Mouse (Mus musculus): Measurements from ENCODE around the gene Fam89a. TPM values are rescaled to one million over a fixed set of nuclear protein-coding genes. Genes with fewer than 3 reads are reported as not detected.

The Fam89a gene
- 4.5 and 4.8 TPM in 2 replicates for polyA plus RNA-seq (2015; fragmentation: Nextera tagmentation; extraction: Ambion mirVana)

GRCm38 (mm10) chr8:124751709-124752173, at the start of gene Fam89a:
TSS of gene Fam89a (minus strand) at chr8:124751832.
- Histone ChIP-seq H3K9me3 (no peaks in the 10 kb centered on the region), H3K4me3 (replicated peaks) (peak within 1 kb of the TSS; percentile 62), H3K27ac (no peak within 1 kb of the TSS), H3K4me2 (peak within 1 kb of the TSS; percentile 97), H3K36me3 (no peaks in the 10 kb centered on the region), H3K27me3 (replicated peaks) (peaks cover 20% of the 10 kb centered on the region; the same call in 1 of the 2 replicates), H3K4me1 (peaks cover 32% of the 10 kb centered on the region), H3K9ac (peak within 1 kb of the TSS; percentile 34)
- under 1% methylated on average over 41 of the region's 41 CpGs for WGBS
- peak; percentile 73 for ATAC-seq (ENCODE audit: insufficient read depth, low FRiP score, low read depth)

DNA sequence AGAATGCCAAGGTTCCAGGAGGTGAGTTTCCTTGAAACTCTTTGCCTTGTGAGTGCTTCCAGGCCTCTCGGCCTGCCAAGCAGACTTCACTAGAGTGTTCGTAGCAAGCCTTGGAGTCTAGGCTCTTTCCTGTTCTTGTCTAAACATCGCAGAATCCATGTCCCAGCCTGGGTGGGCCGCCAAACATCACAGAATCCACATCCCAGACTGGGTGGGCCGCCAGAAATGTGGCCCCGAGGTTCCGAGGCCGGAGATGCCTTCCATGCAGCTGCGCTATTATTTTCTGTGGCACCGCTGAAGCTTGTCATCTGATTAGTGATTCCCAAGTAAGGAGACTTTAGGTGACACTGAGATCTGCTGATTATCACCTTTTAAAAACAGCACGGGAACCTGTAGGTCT, 48.9 kb upstream of the Fam89a start:
- 23% methylated on average over 11 of the region's 11 CpGs for WGBS
- no peaks in the 10 kb centered on the region for H3K4me1 ChIP-seq
- H3K27me3 ChIP-seq (replicated peaks) = peaks cover 13% of the 10 kb centered on the region
- no peak overlapping the region for H3K4me2 ChIP-seq
- no peak overlapping the region for H3K9ac ChIP-seq
- ATAC-seq (ENCODE audit: insufficient read depth, low FRiP score, low read depth) = no peak
- no peak overlapping the region for H3K4me3 ChIP-seq (replicated peaks)
- no peaks in the 10 kb centered on the region for H3K9me3 ChIP-seq
- H3K27ac ChIP-seq = no peak overlapping the region
- H3K36me3 ChIP-seq = no peaks in the 10 kb centered on the region

GRCm38 (mm10) chr8:124795781-124796488, 44.3 kb upstream of the Fam89a start:
- Histone ChIP-seq H3K9me3 (no peaks in the 10 kb centered on the region), H3K36me3 (no peaks in the 10 kb centered on the region), H3K27ac (no peak overlapping the region), H3K9ac (no peak overlapping the region), H3K4me1 (peaks cover 29% of the 10 kb centered on the region), H3K27me3 (replicated peaks) (peaks cover 57% of the 10 kb centered on the region), H3K4me3 (replicated peaks) (no peak overlapping the region), H3K4me2 (no peak overlapping the region)
- no peak for ATAC-seq (ENCODE audit: insufficient read depth, low FRiP score, low read depth)
- 70% methylated on average over 8 of the region's 8 CpGs for WGBS

DNA sequence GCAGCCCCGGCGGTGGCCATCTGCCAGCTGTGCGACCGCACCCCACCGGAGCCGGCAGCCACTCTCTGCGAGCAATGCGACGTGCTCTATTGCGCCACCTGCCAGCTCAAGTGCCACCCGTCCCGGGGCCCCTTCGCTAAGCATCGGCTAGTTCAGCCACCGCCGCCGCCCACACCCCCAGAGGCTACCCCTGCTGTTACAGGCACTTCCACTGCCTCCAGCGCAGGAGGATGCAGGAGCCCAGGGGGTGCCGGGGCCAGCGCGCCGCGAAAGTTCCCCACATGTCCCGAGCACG, 42.8 kb upstream of the Fam89a start:
- H3K27me3 ChIP-seq (replicated peaks) = peaks cover 62% of the 10 kb centered on the region
- peak overlapping the region; percentile 99 for H3K4me2 ChIP-seq
- ATAC-seq (ENCODE audit: insufficient read depth, low FRiP score, low read depth) = no peak
- H3K36me3 ChIP-seq = no peaks in the 10 kb centered on the region
- H3K9ac ChIP-seq = no peak overlapping the region
- H3K4me1 ChIP-seq = peaks cover 29% of the 10 kb centered on the region
- under 1% methylated on average over 25 of the region's 25 CpGs for WGBS
- H3K4me3 ChIP-seq (replicated peaks) = peak overlapping the region; percentile 55
- no peak overlapping the region for H3K27ac ChIP-seq
- no peaks in the 10 kb centered on the region for H3K9me3 ChIP-seq

DNA sequence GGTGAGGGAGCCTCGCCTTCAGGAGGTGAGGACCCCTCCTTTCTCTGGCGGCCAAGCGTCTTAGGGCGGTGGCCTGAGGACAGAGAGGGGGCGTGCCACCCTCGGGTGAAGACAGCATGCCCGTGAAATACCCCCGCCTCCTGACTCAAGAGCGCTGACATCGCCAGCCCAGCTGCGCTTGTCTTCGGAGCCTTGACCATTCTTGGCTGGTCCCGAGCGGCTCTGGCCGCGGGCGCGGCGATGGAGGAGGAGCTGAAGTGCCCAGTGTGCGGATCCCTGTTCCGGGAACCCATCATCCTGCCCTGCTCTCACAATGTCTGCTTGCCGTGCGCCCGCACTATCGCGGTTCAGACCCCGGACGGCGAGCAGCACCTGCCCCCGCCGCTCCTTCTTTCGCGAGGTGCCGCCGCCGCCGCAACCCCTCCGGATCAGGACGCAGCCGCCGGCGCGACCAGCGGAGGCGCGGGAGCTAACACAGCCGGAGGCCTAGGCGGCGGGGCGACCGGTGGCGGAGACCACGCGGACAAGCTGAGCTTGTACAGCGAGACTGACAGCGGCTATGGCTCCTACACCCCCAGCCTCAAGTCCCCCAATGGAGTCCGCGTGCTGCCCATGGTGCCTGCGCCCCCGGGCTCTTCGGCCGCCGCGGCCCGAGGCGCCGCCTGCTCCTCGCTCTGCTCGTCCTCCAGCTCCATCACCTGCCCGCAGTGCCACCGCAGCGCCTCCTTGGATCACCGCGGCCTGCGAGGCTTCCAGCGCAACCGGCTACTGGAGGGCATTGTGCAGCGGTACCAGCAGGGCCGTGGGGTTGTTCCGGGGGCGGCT, 42.2 kb upstream of the Fam89a start:
- H3K9ac ChIP-seq = no peak overlapping the region
- H3K9me3 ChIP-seq = no peaks in the 10 kb centered on the region
- H3K36me3 ChIP-seq = no peaks in the 10 kb centered on the region
- H3K4me1 ChIP-seq = peaks cover 29% of the 10 kb centered on the region
- H3K4me3 ChIP-seq (replicated peaks) = peak overlapping the region; percentile 55
- H3K4me2 ChIP-seq = peak overlapping the region; percentile 99
- no peak overlapping the region for H3K27ac ChIP-seq
- under 1% methylated on average over 80 of the region's 81 CpGs for WGBS
- H3K27me3 ChIP-seq (replicated peaks) = peaks cover 62% of the 10 kb centered on the region
- peak; percentile 3; the same call in 1 of the 2 replicates for ATAC-seq (ENCODE audit: insufficient read depth, low FRiP score, low read depth)

DNA sequence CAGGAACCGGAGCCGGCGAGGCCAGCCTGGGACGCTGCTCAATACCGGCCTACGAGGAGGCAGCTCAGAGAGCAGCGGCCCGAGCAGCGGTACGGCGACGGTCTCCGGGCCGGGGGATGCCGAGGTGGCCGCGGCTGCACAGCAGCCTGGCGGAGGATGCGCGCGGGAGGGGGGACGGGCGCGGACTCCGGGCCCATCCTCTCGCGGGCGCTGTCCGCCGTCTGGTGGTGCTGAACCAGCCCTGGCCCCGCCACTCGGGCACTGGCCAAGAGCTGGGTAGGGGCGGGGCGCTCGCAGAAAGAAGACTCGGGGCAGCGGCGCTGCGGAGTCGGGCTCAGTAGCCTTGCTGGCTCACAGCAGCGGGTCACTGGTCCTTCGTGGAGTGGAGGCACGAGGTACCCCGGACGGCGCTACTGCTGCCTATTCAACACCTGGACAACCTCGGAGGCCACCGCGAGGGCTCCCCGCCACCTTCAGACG, 41.6 kb upstream of the Fam89a start:
- Histone ChIP-seq H3K36me3 (no peaks in the 10 kb centered on the region), H3K4me1 (peaks cover 29% of the 10 kb centered on the region), H3K4me2 (peak overlapping the region; percentile 99), H3K27me3 (replicated peaks) (peaks cover 62% of the 10 kb centered on the region), H3K4me3 (replicated peaks) (peak overlapping the region; percentile 55), H3K27ac (no peak overlapping the region), H3K9ac (no peak overlapping the region), H3K9me3 (no peaks in the 10 kb centered on the region)
- under 1% methylated on average over 31 of the region's 51 CpGs for WGBS
- ATAC-seq (ENCODE audit: insufficient read depth, low FRiP score, low read depth) = peak; percentile 74

GRCm38 (mm10) chr8:124792708-124793107, 41.1 kb upstream of the Fam89a start, which contains the start of gene Trim67:
TSS of gene Trim67 (plus strand) at chr8:124793092.
- Histone ChIP-seq H3K27ac (no peak within 1 kb of the TSS), H3K36me3 (no peaks in the 10 kb centered on the region), H3K4me2 (peak within 1 kb of the TSS; percentile 99), H3K27me3 (replicated peaks) (peaks cover 62% of the 10 kb centered on the region), H3K9ac (no peak within 1 kb of the TSS), H3K9me3 (no peaks in the 10 kb centered on the region), H3K4me3 (replicated peaks) (peak within 1 kb of the TSS; percentile 55), H3K4me1 (peaks cover 29% of the 10 kb centered on the region)
- WGBS = under 1% methylated on average over 39 of the region's 39 CpGs
- peak; percentile 57 for ATAC-seq (ENCODE audit: insufficient read depth, low FRiP score, low read depth)

DNA sequence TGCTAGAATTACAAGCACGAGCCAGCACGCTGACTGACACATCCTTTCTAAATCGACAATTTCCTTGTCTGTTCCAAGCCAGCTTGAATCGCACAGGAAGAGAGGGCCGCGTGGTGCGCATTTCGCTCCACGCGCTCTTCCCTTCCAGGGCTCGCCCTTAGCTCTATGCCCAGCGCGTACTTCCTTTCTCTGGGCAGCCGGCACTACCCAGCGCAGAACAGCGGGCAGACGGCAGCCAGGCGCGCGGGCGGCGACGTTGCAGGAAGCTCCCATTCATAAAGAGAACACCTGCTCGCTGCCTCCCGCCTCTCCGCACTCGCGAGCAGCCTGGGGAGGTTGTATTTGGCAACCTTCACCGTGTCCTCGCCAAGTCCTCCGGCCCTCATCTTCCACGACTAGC, 40.6 kb upstream of the Fam89a start:
- peaks cover 62% of the 10 kb centered on the region for H3K27me3 ChIP-seq (replicated peaks)
- no peak for ATAC-seq (ENCODE audit: insufficient read depth, low FRiP score, low read depth)
- no peak overlapping the region for H3K27ac ChIP-seq
- under 1% methylated on average over 32 of the region's 32 CpGs for WGBS
- H3K4me1 ChIP-seq = peaks cover 29% of the 10 kb centered on the region
- peak overlapping the region; percentile 55 for H3K4me3 ChIP-seq (replicated peaks)
- H3K9me3 ChIP-seq = no peaks in the 10 kb centered on the region
- H3K4me2 ChIP-seq = peak overlapping the region; percentile 99
- no peaks in the 10 kb centered on the region for H3K36me3 ChIP-seq
- no peak overlapping the region for H3K9ac ChIP-seq

- no peak overlapping the region for H3K27ac ChIP-seq
- no peaks in the 10 kb centered on the region for H3K9me3 ChIP-seq
- 45% methylated on average over 4 of the region's 4 CpGs for WGBS
- no peak for ATAC-seq (ENCODE audit: insufficient read depth, low FRiP score, low read depth)
- H3K27me3 ChIP-seq (replicated peaks) = peaks cover 60% of the 10 kb centered on the region
- H3K4me1 ChIP-seq = peaks cover 29% of the 10 kb centered on the region
- no peaks in the 10 kb centered on the region for H3K36me3 ChIP-seq
- H3K9ac ChIP-seq = no peak overlapping the region
- peak overlapping the region; percentile 55 for H3K4me3 ChIP-seq (replicated peaks)
- peak overlapping the region; percentile 99 for H3K4me2 ChIP-seq
Observed at GRCm38 (mm10) chr8:124791751-124792150, 40.1 kb upstream of the Fam89a start.

DNA sequence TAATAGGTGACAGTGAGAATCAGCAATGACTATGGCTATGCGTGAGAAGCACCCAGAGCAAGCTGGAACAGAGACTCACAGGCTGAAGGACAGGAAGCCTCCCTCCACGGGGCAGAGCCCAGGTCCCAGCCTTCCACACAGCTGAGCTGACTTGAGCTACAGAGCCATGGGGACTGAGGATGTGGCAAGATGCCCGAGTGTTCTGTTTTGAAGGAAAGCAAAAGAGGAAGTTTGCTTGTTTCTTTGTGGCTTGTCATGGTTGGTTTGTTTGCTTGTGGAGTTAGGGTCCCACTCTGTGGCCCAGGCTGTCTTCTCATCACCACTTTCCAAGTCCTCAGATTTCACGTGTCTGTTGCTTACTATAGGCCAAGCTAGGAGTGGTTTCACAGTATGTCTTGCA, 39.0 kb upstream of the Fam89a start:
- Histone ChIP-seq H3K4me1 (peaks cover 29% of the 10 kb centered on the region), H3K36me3 (no peaks in the 10 kb centered on the region), H3K9ac (no peak overlapping the region), H3K27ac (no peak overlapping the region), H3K27me3 (replicated peaks) (peaks cover 50% of the 10 kb centered on the region), H3K9me3 (no peaks in the 10 kb centered on the region), H3K4me2 (no peak overlapping the region), H3K4me3 (replicated peaks) (no peak overlapping the region)
- 68% methylated on average over 4 of the region's 4 CpGs for WGBS
- ATAC-seq (ENCODE audit: insufficient read depth, low FRiP score, low read depth) = no peak

GRCm38 (mm10) chr8:124784613-124785012, 33.0 kb upstream of the Fam89a start:
- H3K9ac ChIP-seq = no peak overlapping the region
- WGBS = 89% methylated on average over 13 of the region's 13 CpGs
- no peak for ATAC-seq (ENCODE audit: insufficient read depth, low FRiP score, low read depth)

GRCm38 (mm10) chr8:124783228-124783627, 31.6 kb upstream of the Fam89a start:
- H3K27me3 ChIP-seq (replicated peaks) = no peaks in the 10 kb centered on the region

More at GRCm38 (mm10) chr8:124784613-124785012, 33.0 kb upstream of the Fam89a start:
- Histone ChIP-seq H3K9me3 (no peaks in the 10 kb centered on the region), H3K36me3 (no peaks in the 10 kb centered on the region), H3K4me1 (0 out of 2 replicates have a peak, but pooled peaks cover 3% of the 10 kb centered on the region), H3K27ac (no peak overlapping the region), H3K4me3 (replicated peaks) (no peak overlapping the region), H3K27me3 (replicated peaks) (no peaks in the 10 kb centered on the region), H3K4me2 (no peak overlapping the region)

More at GRCm38 (mm10) chr8:124783228-124783627, 31.6 kb upstream of the Fam89a start:
- WGBS = 85% methylated on average over 15 of the region's 15 CpGs
- Histone ChIP-seq H3K9me3 (no peaks in the 10 kb centered on the region), H3K4me3 (replicated peaks) (no peak overlapping the region), H3K4me2 (no peak overlapping the region), H3K36me3 (no peaks in the 10 kb centered on the region), H3K9ac (no peak overlapping the region), H3K4me1 (0 out of 2 replicates have a peak, but pooled peaks cover 3% of the 10 kb centered on the region), H3K27ac (no peak overlapping the region)
- ATAC-seq (ENCODE audit: insufficient read depth, low FRiP score, low read depth) = no peak

Data from stomach, embryonic 15.5 days (tissue).